Mouse (Mus musculus): ENCODE results near the gene Sgk2.

- TF ChIP-seq POLR2A (IDR thresholded peaks at IDR 0.05; ENCODE audit: low read depth, low read length) (no peak), CTCF (IDR thresholded peaks at IDR 0.05; ENCODE audit: extremely low read depth, insufficient read length, insufficient replicate concordance, low read depth, low read length) (no peak)
These were observed 2.7 kb upstream of the Sgk2 start for GRCm38 (mm10) chr2:162984381-162984780.
